Mouse (Mus musculus) olfactory bulb, adult 2 months (tissue): ENCODE measurements around the gene Aig1.

Experiments used
- CTCF ChIP-seq: fragments of 200-500 bp; IDR thresholded peaks from 2 replicates; pipeline ENCODE4 v1.5.1; 2012; ENCODE audit warnings: low read depth, mild to moderate bottlenecking, low read length, moderate library complexity; ENCODE audit not compliant: insufficient read depth
- POLR2A ChIP-seq: fragments of 200-500 bp; IDR thresholded peaks from 2 replicates; pipeline ENCODE4 v1.6.1; 2012; ENCODE audit warnings: mild to moderate bottlenecking, low read depth, low read length, moderate library complexity; ENCODE audit not compliant: insufficient read depth

DNA sequence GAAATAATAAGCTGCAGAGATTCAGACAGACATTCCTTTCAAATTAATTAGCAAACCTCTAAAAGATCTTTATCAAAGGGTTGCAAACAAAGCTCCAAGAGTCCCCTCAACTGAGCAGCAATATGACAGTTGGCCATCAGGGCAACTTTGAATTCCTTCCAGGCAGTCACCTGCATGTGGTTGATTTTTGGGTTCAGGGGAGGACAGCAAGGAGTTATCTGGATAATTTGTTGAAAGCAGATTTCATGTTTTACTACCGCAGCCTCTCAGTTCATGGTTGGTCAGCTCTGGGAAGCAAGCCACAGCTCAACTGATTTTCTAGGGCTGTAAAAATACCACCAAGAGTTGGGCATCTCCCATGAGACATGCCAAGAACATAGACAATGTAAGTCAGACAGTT lies 98.1 kb downstream of the Aig1 start:
- TF ChIP-seq CTCF: no peak
- TF ChIP-seq POLR2A: no peak
